Mouse (Mus musculus): ENCODE results near the gene Agbl3.
A peak's percentile ranks its signal among the peaks of the same experiment; 100 is the strongest.

Agbl3 gene

GRCm38 (mm10) chr6:34805582-34805981 is 25.4 kb downstream of the Agbl3 start:
- DNase-seq: no peak

GRCm38 (mm10) chr6:34810651-34811050 is 30.4 kb downstream of the Agbl3 start:
- DNase-seq: no peak

GRCm38 (mm10) chr6:34824406-34824805 is 44.2 kb downstream of the Agbl3 start:
- DNase-seq: no peak

- no peak for DNase-seq
These were observed 52.1 kb downstream of the Agbl3 start for GRCm38 (mm10) chr6:34832352-34832751.

GRCm38 (mm10) chr6:34861546-34862053 is 81.4 kb downstream of the Agbl3 start:
- no peak for DNase-seq

- no peak for DNase-seq
These were observed 82.1 kb downstream of the Agbl3 start for GRCm38 (mm10) chr6:34862381-34862780.

GRCm38 (mm10) chr6:34862791-34863403 is 82.7 kb downstream of the Agbl3 start, which contains the start of gene Tmem140:
Gene Tmem140, plus strand, starts transcription at chr6:34863146.
- no peak for DNase-seq

GRCm38 (mm10) chr6:34863786-34864514 is 83.7 kb downstream of the Agbl3 start:
- DNase-seq: no peak

GRCm38 (mm10) chr6:34865213-34865612 is 85.0 kb downstream of the Agbl3 start:
- no peak for DNase-seq

- no peak for DNase-seq
These were observed 85.7 kb downstream of the Agbl3 start for GRCm38 (mm10) chr6:34865711-34866593.

GRCm38 (mm10) chr6:34866786-34867185 is 86.6 kb downstream of the Agbl3 start:
- DNase-seq: no peak

GRCm38 (mm10) chr6:34867301-34867994 is 87.2 kb downstream of the Agbl3 start:
- DNase-seq: no peak

GRCm38 (mm10) chr6:34867995-34868350 is 87.7 kb downstream of the Agbl3 start:
- no peak for DNase-seq

GRCm38 (mm10) chr6:34868507-34869217 is 88.4 kb downstream of the Agbl3 start:
- DNase-seq: no peak

GRCm38 (mm10) chr6:34869225-34869915 is 89.1 kb downstream of the Agbl3 start:
- no peak for DNase-seq

GRCm38 (mm10) chr6:34870136-34870535 is 89.9 kb downstream of the Agbl3 start:
- no peak for DNase-seq

- no peak for DNase-seq
These were observed 90.5 kb downstream of the Agbl3 start for GRCm38 (mm10) chr6:34870724-34871123.

- no peak for DNase-seq
These were observed 91.7 kb downstream of the Agbl3 start for GRCm38 (mm10) chr6:34871929-34872328.

- no peak for DNase-seq
These were observed 92.6 kb downstream of the Agbl3 start for GRCm38 (mm10) chr6:34872871-34873270.

GRCm38 (mm10) chr6:34874101-34874921 is 94.1 kb downstream of the Agbl3 start:
- DNase-seq: peak in 1 of 2 experiments; percentile 1
